Mouse (Mus musculus): ENCODE data around the gene Dad1.

DNA sequence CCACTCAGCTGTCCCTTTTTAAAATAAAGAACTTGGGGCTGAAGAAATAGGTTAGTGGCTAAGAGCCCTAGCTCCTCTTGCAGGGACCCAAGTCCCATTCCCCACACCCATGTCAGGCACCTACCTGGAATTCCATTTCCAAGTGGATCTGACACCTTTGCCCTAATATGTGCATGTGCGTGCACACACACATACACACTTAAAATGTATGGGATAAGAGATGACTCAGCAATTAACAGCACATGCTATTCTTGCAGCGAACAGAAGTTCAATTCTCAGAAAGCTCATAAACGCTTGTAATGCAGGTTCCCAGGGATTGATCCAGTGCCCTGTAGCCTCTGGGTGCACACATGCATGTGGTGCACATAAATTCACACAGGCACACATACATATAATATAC, 15.7 kb upstream of the Dad1 start:
- TF ChIP-seq POLR2A (IDR thresholded peaks at IDR 0.05; ENCODE audit: insufficient read length, low read depth) (no peak), MYOD1 (IDR thresholded peaks at IDR 0.05; ENCODE audit: control insufficient read depth in 1 of 3, insufficient read length in 2 of 3, low read depth in 2 of 3) (no peak), TCF12 (IDR thresholded peaks at IDR 0.05; ENCODE audit: insufficient read depth, poor library complexity, severe bottlenecking) (no peak), REST (IDR thresholded peaks at IDR 0.05; ENCODE audit: insufficient read depth, insufficient read length) (no peak)
